Mouse (Mus musculus) stomach, embryonic 15.5 days (tissue): ENCODE results near the gene Lmx1a. TPM values are rescaled to one million over a fixed set of nuclear protein-coding genes. Genes with fewer than 3 reads are reported as not detected.
A peak's percentile ranks its signal among the peaks of the same experiment; 100 is the strongest.

Source experiments
- ATAC-seq: fragments of 200-750 bp; cut with Nextera tagmentation; 2 replicates; pipeline ENCODE4 v1.8.0; 2017; ENCODE audit warnings: low read depth, moderate number of reproducible peaks, moderate TSS enrichment; ENCODE audit not compliant: insufficient read depth, low FRiP score
- H3K27ac ChIP-seq: fragments of 300-500 bp; sonication (generic); 2 replicates; pipeline ENCODE4 v1.5.1; 2015; ENCODE audit warnings: mild to moderate bottlenecking, inconsistent platforms
- H3K27me3 ChIP-seq: fragments of 300-500 bp; sonication (generic); replicated peaks from 2 replicates; pipeline ENCODE4 v1.6.1; 2015; ENCODE audit warnings: inconsistent platforms
- H3K36me3 ChIP-seq: fragments of 300-500 bp; sonication (generic); 2 replicates; pipeline ENCODE4 v1.6.1; 2015; ENCODE audit warnings: inconsistent platforms
- H3K4me1 ChIP-seq: fragments of 300-500 bp; sonication (generic); 2 replicates; pipeline ENCODE4 v1.6.1; 2015; ENCODE audit warnings: inconsistent platforms
- H3K4me2 ChIP-seq: fragments of 300-500 bp; sonication (generic); 2 replicates; pipeline ENCODE4 v1.6.1; 2015; ENCODE audit warnings: mild to moderate bottlenecking, inconsistent platforms
- H3K4me3 ChIP-seq: fragments of 300-500 bp; sonication (generic); replicated peaks from 2 replicates; pipeline ENCODE4 v1.5.1; 2015; ENCODE audit warnings: inconsistent platforms
- H3K9ac ChIP-seq: fragments of 300-500 bp; sonication (generic); 2 replicates; pipeline ENCODE4 v1.6.1; 2015; ENCODE audit warnings: inconsistent platforms
- H3K9me3 ChIP-seq: fragments of 300-500 bp; sonication (generic); 2 replicates; pipeline ENCODE4 v1.6.1; 2016; ENCODE audit warnings: inconsistent platforms
- WGBS: fragments of 180-500 bp; shearing (Covaris S2); methylation state at CpG from one replicate; pipeline ENCODE4 v1.1.7; 2015; 5-methylcytosine and 5-hydroxymethylcytosine counted together
- polyA plus RNA-seq: library from polyadenylated mRNA; unstranded; fragments of >200 nt; fragmentation: Nextera tagmentation; extraction: Ambion mirVana; gene quantifications from 2 replicates; pipeline ENCODE4 v1.2.1, GENCODE M21; 2015

Lmx1a gene
- polyA plus RNA-seq, 1 experiment from 2014 or later: 0.18 TPM

DNA sequence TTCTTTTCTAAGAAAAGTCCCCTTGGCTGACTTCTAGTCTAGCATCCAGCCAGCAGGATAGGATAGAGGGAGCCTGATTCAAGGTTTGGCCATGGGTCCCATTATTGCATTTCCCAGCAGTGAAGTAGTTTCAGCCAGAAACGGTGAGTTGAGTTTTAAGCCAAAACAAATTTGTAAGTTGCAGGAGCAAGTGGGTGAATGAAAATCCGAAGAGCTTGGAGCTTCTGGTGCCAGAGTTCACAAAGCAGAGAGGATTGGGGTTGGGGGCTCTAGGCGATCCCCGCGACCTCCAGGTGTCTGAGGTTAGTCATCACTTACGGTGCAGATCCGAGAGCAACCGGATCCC, 1.1 kb upstream of the Lmx1a start:
- Histone ChIP-seq H3K27ac (no peak overlapping the region), H3K27me3 (peaks cover 66% of the 10 kb centered on the region), H3K36me3 (no peaks in the 10 kb centered on the region), H3K4me1 (peaks cover 20% of the 10 kb centered on the region), H3K4me2 (peak overlapping the region; percentile 98), H3K4me3 (peak overlapping the region; percentile 50; the same call in 1 of the 2 replicates), H3K9ac (no peak overlapping the region), H3K9me3 (no peaks in the 10 kb centered on the region)
- ATAC-seq: no peak
- WGBS: under 1% methylated on average over 8 of the region's 8 CpGs

DNA sequence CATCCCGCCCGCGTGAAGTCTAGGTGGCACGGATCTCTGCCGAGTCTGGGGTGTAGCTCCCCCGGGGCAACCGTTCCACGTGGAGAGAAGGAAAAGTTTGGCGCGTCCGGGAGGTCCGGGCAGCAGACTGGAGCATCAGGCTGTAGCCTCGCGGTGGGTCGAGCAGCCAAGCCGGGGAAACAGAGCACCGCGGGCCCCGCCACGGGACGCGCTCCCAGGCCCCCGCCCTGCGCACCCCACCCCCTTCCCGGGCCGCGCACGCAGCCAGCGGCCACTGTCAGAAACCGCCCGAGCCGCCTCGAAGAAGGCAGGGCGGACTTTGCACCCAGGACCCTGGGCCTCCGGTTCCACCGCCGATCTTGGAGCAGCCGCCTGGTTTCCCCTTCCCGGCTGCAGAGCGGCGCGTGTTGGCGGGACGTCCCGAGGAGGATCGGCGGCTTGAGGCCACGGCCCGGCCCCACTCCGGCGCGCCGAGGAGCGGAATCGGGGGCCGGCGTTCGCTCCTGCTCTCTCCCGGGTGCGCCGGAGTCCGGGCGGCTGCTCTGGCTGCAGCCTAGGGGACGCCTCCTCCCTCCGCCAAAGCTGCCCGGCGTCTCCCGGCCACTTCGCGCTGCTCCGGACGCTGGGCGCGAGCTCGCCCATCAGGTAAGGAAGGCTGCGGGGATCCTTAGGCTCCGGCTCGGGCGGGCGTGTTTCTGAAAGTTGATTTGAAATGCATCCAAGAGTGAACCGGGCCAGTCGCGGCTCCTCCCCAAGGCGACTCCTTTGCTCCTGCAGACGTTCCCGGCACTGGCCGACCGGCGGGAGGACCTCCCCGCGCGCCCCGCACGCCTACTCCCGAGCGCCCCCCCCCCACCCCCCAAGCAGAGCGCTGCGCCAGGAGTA, 448 bp upstream of the Lmx1a start:
- Histone ChIP-seq H3K9me3 (no peaks in the 10 kb centered on the region), H3K9ac (0 out of 2 replicates have a peak overlapping the region, but pooled peaks have one; percentile 10), H3K36me3 (no peaks in the 10 kb centered on the region), H3K4me2 (peak overlapping the region; percentile 98), H3K27ac (no peak overlapping the region), H3K27me3 (peaks cover 66% of the 10 kb centered on the region), H3K4me1 (peaks cover 20% of the 10 kb centered on the region), H3K4me3 (peak overlapping the region; percentile 50)
- ATAC-seq: peak; percentile 76
- 1% methylated on average over 91 of the region's 98 CpGs for WGBS

DNA sequence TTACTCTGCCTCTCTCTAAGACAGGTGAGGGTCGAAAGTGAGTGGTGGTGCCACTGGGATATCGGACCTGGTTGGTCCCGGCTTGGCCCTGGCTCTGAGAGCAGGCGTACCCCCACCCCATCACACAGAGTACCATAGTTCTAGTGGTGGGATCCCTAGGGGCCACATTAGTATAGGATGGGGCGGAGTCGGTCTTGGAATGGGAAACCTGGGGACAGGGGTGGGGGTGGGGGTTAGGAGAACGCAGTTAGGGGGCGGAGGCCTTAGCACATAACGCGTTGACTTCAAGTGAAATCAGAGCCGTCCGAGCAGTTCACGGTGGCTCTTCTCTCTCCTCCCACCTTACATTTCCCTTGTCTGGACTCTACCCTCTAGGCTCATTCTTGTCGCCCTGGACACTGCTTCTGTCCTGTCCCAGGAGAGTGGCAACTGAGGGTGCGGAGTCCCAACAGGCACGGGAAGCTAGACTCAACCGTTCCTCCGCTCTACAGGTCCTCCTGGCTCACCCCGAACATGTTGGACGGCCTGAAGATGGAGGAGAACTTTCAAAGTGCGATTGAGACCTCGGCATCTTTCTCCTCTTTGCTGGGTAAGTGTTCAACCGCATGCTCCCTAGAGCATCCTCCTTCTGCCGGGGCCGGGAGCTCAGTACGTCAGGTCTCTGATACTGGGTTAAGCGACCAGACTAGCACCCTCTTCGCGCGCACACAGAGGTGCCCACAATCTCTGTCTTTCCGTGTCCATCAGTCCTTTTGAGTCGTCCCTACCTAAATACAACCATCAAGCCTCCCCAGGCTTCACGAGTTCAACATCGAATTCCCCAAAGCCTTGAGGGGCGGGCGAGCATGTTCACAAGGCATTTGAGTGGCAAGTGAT, 463 bp downstream of the Lmx1a start:
- H3K27ac ChIP-seq: no peak overlapping the region
- no peaks in the 10 kb centered on the region for H3K9me3 ChIP-seq
- H3K36me3 ChIP-seq: no peaks in the 10 kb centered on the region
- no peak overlapping the region for H3K9ac ChIP-seq
- 2% methylated on average over 36 of the region's 36 CpGs for WGBS
- H3K4me3 ChIP-seq: peak overlapping the region; percentile 50
- ATAC-seq: no peak
- peaks cover 72% of the 10 kb centered on the region for H3K27me3 ChIP-seq
- peaks cover 20% of the 10 kb centered on the region for H3K4me1 ChIP-seq
- H3K4me2 ChIP-seq: peak overlapping the region; percentile 98

DNA sequence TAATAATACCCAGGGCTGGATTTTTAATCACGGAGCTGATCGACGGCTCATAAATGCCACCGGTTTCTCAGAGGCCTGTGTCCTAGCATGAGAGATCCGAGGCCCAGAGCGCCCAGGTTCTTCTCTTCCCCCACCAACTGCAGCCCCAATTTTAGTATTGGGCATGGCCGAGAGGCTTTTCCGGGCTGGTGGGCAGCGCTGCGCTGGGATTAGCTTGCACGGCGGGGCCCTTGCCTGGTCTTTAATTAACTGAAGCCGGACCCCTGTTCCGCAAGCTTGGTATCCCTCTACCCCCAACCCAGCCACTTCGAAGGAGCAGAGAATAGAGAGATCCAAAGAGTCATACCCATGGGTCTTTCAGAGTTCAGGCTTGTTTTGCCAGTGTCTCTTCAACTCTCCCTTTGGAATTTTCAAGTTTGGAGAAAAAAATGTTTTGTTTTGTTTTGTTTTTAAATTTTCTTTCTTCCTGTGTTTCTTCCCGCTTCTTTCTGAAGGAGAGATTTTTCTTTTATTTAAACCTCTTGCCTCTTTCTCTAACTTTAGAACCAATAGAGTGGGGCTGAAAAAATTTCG, 1.2 kb downstream of the Lmx1a start:
- H3K27me3 ChIP-seq: peaks cover 79% of the 10 kb centered on the region

DNA sequence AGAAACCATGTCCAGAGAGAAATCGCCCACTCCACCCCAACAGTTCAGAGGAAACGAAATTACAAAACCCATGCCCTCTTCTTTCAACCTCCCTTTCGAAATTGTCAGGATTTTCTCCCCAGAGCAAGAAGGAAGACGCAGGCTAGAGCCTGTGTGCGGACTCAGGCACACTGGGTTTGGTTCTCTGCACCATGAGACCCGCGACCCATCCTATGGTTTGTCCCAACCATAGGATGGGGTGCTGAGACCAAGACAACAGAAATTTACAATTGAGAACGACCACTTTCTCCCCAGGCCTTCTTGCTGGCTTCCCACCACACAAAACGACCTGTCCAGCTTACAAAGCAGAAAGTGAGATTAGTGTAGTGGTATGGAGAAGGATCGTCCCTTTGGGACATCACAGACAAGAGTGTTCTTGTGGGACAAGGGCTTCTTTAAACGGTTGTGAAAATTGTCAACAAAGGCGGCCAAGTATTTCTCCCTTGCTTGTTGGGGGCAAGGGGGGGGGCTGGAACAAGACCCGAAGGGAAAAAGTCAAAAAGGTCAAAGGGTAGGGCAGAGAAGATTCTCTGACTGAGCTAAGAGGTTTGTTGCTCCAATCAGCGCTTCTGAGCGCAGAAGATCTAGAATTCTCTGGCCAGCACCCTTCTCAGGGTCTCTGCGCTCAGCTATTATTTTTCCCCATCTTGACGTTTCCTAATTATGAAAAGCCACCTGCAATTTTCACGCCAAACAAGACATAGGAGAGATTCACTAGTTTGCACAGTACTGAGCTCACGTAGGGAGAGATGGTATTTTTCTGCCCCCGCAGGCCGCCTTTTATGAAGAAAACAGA, 1.9 kb downstream of the Lmx1a start:
- no peaks in the 10 kb centered on the region for H3K9me3 ChIP-seq
- peaks cover 83% of the 10 kb centered on the region for H3K27me3 ChIP-seq
- no peak overlapping the region for H3K4me3 ChIP-seq
- 6% methylated on average over 21 of the region's 21 CpGs for WGBS
- no peak overlapping the region for H3K9ac ChIP-seq
- H3K36me3 ChIP-seq: no peaks in the 10 kb centered on the region
- no peak overlapping the region for H3K27ac ChIP-seq
- peaks cover 20% of the 10 kb centered on the region for H3K4me1 ChIP-seq
- no peak for ATAC-seq
- no peak overlapping the region for H3K4me2 ChIP-seq

More for the DNA sequence above, 1.2 kb downstream of the Lmx1a start:
- Histone ChIP-seq H3K9me3 (no peaks in the 10 kb centered on the region), H3K9ac (no peak overlapping the region), H3K4me1 (peaks cover 20% of the 10 kb centered on the region), H3K27ac (no peak overlapping the region), H3K4me2 (no peak overlapping the region), H3K36me3 (no peaks in the 10 kb centered on the region), H3K4me3 (no peak overlapping the region)
- WGBS: 2% methylated on average over 17 of the region's 17 CpGs
- ATAC-seq: no peak

DNA sequence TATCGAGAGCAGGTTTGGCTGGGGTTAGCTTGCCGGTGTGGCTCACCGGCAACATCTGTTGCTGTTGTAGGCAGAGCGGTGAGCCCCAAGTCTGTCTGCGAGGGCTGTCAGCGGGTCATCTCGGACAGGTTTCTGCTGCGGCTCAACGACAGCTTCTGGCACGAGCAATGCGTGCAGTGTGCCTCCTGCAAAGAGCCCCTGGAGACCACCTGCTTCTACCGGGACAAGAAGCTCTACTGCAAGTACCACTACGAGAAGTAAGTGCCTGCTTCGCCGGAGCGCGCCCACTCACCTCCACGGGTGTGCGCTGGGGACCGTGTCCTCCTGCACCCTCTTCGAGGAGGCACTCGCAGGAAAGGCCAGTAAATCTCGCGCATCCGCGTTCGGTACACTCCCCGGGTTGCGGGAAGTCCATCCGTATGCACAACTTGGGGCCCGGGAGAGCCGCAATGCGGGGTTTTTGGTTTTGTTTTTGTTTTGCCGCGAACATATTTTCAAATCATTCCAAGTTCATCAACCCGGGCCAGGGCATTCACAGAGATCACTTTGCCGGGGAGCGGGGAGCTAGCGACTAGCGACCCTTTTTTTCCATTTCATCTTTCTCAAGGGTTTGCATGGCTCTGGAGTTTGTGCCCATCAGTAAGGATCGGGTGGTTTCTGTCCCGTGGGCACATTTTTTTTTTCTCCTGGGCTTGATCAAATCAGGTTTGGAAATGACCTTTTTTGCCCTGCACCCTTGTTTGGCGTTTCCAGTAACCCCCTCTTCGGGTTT, 3.1 kb downstream of the Lmx1a start:
- no peaks in the 10 kb centered on the region for H3K9me3 ChIP-seq
- peaks cover 20% of the 10 kb centered on the region for H3K4me1 ChIP-seq

DNA sequence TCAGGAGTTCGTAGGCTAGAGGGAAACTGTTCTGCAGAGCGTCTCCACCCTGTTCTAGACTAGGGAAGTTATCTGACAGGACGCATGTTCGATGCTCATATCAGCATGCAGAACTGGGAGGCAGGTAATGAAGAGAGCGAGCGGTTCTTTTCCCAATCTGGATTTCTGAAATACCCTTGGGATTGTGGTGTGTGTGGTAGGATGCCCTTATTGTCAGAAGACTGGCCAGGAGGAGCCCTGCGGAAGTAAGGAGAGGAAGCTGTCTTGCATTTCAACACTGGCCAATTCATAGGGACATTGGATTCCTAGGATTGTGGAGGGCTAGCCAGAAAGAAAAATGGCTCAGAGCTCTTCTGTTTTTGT, 3.6 kb downstream of the Lmx1a start:
- peaks cover 20% of the 10 kb centered on the region for H3K4me1 ChIP-seq
- ATAC-seq: no peak
- H3K27me3 ChIP-seq: peaks cover 80% of the 10 kb centered on the region
- no peak overlapping the region for H3K4me3 ChIP-seq
- H3K36me3 ChIP-seq: no peaks in the 10 kb centered on the region
- no peak overlapping the region for H3K9ac ChIP-seq
- no peaks in the 10 kb centered on the region for H3K9me3 ChIP-seq
- H3K27ac ChIP-seq: no peak overlapping the region
- WGBS: 2% methylated on average over 7 of the region's 7 CpGs
- no peak overlapping the region for H3K4me2 ChIP-seq

More for the DNA sequence above, 3.1 kb downstream of the Lmx1a start:
- Histone ChIP-seq H3K4me2 (peak overlapping the region; percentile 27), H3K36me3 (no peaks in the 10 kb centered on the region), H3K27me3 (peaks cover 84% of the 10 kb centered on the region), H3K9ac (no peak overlapping the region), H3K27ac (no peak overlapping the region), H3K4me3 (peak overlapping the region; percentile 13)
- 1% methylated on average over 44 of the region's 44 CpGs for WGBS
- no peak for ATAC-seq

DNA sequence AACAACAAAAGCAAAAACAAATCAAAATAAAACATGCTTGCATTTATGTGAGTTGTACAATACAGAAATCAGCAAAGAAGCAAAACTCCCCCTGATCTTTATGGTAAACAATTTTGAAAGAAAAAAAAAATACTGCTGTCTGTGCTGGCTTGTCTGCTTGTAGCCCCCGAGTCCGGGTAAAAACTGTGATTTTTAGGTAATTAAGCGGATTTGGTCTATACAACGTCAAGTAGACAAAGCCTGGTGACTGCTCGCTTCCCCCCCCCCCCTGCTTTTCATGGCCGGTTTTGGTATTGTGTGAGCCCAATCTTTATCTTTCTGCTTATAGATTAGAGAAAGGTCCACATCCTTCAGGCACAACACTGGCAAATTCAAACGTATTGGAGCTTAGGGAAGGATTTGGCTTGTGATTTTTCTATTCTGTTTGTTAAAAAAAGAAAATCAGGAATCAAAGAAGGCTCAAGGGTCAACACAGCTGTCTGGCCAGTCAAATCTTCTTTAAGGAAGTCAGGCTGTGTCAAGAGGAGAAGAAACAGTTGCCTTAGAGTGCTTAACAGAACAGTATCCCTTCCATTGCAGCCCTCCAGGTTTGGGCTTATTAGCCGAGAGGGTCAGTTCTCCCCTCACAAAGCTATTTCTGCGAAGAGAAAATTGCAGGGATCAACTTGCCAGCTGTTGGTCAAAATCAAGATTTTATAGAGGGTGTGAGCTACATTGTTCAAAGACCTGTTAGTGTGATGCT, 4.6 kb downstream of the Lmx1a start:
- Histone ChIP-seq H3K4me1 (peaks cover 14% of the 10 kb centered on the region), H3K9me3 (no peaks in the 10 kb centered on the region), H3K27me3 (peaks cover 75% of the 10 kb centered on the region), H3K4me3 (no peak overlapping the region), H3K27ac (no peak overlapping the region), H3K9ac (no peak overlapping the region), H3K4me2 (no peak overlapping the region), H3K36me3 (no peaks in the 10 kb centered on the region)
- ATAC-seq: no peak
- WGBS: 6% methylated on average over 9 of the region's 9 CpGs

DNA sequence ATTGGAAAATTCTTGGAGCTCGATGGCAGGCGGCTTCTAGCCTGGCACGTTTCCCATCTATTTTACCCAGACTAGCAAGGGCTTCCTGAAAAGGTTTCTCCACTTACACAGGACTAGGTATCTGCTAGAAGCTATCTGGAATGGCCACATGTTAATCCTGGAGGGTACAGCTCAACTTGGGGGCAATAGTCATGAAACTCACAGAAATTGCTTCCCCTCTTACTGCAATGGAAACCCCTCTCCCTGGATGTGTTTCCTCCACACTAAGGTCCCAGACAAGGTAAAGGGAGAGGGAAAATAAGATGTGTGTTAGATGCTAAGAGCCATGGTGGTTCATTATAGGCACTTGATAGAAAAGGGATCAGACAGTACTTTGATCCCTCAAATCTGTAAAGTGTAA, 5.7 kb downstream of the Lmx1a start:
- Histone ChIP-seq H3K9me3 (no peaks in the 10 kb centered on the region), H3K4me1 (0 out of 2 replicates have a peak, but pooled peaks cover 4% of the 10 kb centered on the region), H3K27ac (no peak overlapping the region), H3K4me2 (no peak overlapping the region), H3K9ac (no peak overlapping the region), H3K36me3 (no peaks in the 10 kb centered on the region), H3K27me3 (peaks cover 65% of the 10 kb centered on the region), H3K4me3 (no peak overlapping the region)
- no peak for ATAC-seq
- WGBS: 20% methylated on average over 3 of the region's 3 CpGs

DNA sequence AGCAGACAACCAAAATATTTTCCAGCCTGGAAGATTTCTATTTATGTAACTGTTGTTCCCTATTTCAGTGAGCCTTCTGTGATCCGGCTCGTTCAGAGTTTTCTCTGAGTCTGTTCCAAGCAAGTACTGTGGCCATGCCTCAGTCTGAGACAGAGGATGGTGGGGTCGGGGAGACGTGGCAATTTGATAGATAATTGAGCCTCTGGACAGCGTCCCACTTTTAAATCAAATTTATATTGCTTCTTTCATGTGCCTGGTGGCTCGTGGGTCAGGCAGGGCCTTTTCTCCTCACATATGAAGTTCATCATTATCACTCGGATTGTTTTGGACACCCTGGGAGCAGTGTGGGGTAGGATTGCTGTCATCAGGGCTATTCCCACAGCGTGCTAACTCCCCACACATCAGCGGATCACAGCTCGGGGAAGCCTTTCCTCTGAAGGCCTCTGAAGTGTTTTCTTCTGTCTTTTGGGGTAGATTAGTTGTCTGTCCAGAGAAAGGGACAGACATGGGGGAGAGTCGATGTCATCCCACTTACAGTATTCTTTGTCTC, 6.9 kb downstream of the Lmx1a start:
- ATAC-seq: no peak
- H3K27me3 ChIP-seq: peaks cover 63% of the 10 kb centered on the region
- H3K4me2 ChIP-seq: no peak overlapping the region
- no peak overlapping the region for H3K27ac ChIP-seq
- H3K4me1 ChIP-seq: 0 out of 2 replicates have a peak, but pooled peaks cover 3% of the 10 kb centered on the region
- no peaks in the 10 kb centered on the region for H3K36me3 ChIP-seq
- H3K4me3 ChIP-seq: no peak overlapping the region
- H3K9me3 ChIP-seq: no peaks in the 10 kb centered on the region
- H3K9ac ChIP-seq: no peak overlapping the region
- 40% methylated on average over 11 of the region's 11 CpGs for WGBS
